Mouse (Mus musculus): ENCODE data around the gene Atxn1. TPM values are rescaled to one million over a fixed set of nuclear protein-coding genes. Genes with fewer than 3 reads are reported as not detected.
A peak's percentile ranks its signal among the peaks of the same experiment; 100 is the strongest.

Atxn1 gene
- total and polyA plus RNA-seq, 3 experiments, result 8.0 to 13.1 (median 9.7) TPM

DNA sequence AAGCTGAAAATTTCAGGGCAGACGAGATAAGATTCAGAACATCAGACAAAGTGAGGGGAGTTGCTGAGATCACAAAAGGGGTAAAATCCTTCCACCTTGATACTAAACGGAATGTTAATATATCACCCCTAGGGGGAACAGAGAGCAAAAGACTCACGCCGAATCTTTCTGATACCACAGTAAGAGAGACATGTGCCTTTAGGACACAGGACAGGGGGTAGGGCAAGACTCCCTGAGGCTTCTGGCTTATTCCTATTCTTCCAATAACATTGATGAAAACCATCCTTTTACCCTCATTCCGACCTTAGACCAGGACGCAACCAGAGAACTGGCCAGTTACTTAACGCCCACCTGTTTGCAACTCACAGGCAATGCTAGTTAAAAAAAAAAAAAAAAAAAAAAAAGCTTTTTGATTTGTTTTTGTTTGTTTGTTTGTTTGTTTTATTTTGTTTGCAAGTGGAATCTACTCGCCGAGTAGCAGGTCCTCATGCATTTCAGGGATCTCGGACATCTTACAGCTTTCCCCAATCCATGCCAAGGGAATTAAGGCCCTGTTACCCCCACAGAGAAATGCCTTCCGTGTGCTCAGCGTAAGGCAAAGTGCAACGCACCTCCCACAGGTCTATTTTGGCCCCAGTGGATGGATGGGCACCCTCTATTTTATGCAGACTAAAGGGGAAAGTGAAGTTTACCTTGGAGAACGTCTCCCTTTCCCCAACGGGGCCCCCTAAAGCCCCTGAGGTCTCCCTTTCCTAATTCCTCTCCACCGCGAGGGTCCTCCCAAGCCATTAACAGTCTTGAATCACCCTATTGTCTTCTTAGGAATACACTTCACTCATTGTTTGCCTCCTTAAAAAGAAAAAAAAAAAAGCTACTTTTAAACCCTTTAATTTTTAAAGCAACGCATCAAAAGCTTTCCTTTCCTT lies 157.9 kb downstream of the Atxn1 start:
- Histone ChIP-seq H3K27ac (ENCODE audit: insufficient read depth, low read depth) (peak overlapping the region; percentile 6; the same call in 1 of the 2 replicates), H3K79me2 (replicated peaks; ENCODE audit: control insufficient read depth, extremely low read depth, insufficient read depth, poor library complexity, severe bottlenecking) (peaks cover 31% of the 10 kb centered on the region), H3K9me3 (replicated peaks; ENCODE audit: low read length) (no peaks in the 10 kb centered on the region), H3K9ac (ENCODE audit: insufficient read depth, low read depth) (peak overlapping the region; percentile 23), H3K4me2 (ENCODE audit: insufficient read depth, low read depth, poor library complexity, severe bottlenecking) (peak overlapping the region; percentile 76), H3K36me3 (replicated peaks in 1 of 2; ENCODE audit: control insufficient read depth in 1 of 2, insufficient read depth in 1 of 2, low read length in 1 of 2) (peaks cover 5 to 85% of the 10 kb centered on the region in 2 experiments), H3K27me3 (replicated peaks) (no peaks in the 10 kb centered on the region), H3K4me1 (ENCODE audit: control insufficient read depth in 1 of 2, insufficient read depth in 2 of 2) (peaks cover 11 to 23% of the 10 kb centered on the region in 2 experiments), H3K4me3 (replicated peaks in 1 of 3; ENCODE audit: low read depth in 2 of 3, low read length in 2 of 3, poor library complexity in 1 of 3) (no peak overlapping the region)
- in situ Hi-C loops (cut with MboI; ENCODE audit: low pct_ligation_motif_present, low pct_unique_long_range_greater_than_20kb, low sequenced_read_pairs) (no loop called here), dilution Hi-C loops (cut with MboI; ENCODE audit: extremely low pct_ligation_motif_present, extremely low pct_unique_long_range_greater_than_20kb, low sequenced_read_pairs) (no loop called here)
- no peak for TF ChIP-seq ETS1 (conservative IDR thresholded peaks at IDR 0.05; ENCODE audit: low read depth, low read length)
- no peak for TF ChIP-seq CHD2 (IDR thresholded peaks at IDR 0.05; ENCODE audit: low read length)
- TF ChIP-seq ZC3H11A (IDR thresholded peaks at IDR 0.05; ENCODE audit: low read depth, low read length), result no peak
- 0 out of 2 replicates have a peak, but pooled peaks have one; percentile 25 for TF ChIP-seq RCOR1 (conservative IDR thresholded peaks at IDR 0.05; ENCODE audit: low read depth, low read length)
- peak; percentile 57 for TF ChIP-seq ZNF384 (IDR thresholded peaks at IDR 0.05; ENCODE audit: low read depth, low read length)
- TF ChIP-seq ZMIZ1 (IDR thresholded peaks at IDR 0.05; ENCODE audit: low read depth, low read length), result no peak
- TF ChIP-seq ZKSCAN1 (IDR thresholded peaks at IDR 0.05; ENCODE audit: borderline replicate concordance, low read depth, low read length), result no peak
- TF ChIP-seq POLR2A (IDR thresholded peaks at IDR 0.05; ENCODE audit: low read depth, low read length), result no peak
- no peak for TF ChIP-seq JUN (IDR thresholded peaks at IDR 0.05; ENCODE audit: insufficient read depth, low read depth, low read length)
- TF ChIP-seq MXI1 (IDR thresholded peaks at IDR 0.05; ENCODE audit: low read depth, low read length), result no peak
- TF ChIP-seq CTCF (conservative IDR thresholded peaks at IDR 0.05 in 1 of 2, IDR thresholded peaks at IDR 0.05 in 1 of 2; ENCODE audit: low read depth in 2 of 2, low read length in 2 of 2), result peak in 1 of 2 experiments; percentile 22; a peak in 2 of 4 replicates
- no peak for TF ChIP-seq JUND (conservative IDR thresholded peaks at IDR 0.05; ENCODE audit: low read depth, low read length)
- no peak for TF ChIP-seq HCFC1 (IDR thresholded peaks at IDR 0.05; ENCODE audit: low read depth, low read length)
- TF ChIP-seq TCF12 (IDR thresholded peaks at IDR 0.05; ENCODE audit: low read depth, low read length), result no peak
- TF ChIP-seq GABPA (IDR thresholded peaks at IDR 0.05; ENCODE audit: insufficient replicate concordance, low read depth, low read length), result no peak
- no peak for DNase-seq (ENCODE audit: extremely low read depth)

DNA sequence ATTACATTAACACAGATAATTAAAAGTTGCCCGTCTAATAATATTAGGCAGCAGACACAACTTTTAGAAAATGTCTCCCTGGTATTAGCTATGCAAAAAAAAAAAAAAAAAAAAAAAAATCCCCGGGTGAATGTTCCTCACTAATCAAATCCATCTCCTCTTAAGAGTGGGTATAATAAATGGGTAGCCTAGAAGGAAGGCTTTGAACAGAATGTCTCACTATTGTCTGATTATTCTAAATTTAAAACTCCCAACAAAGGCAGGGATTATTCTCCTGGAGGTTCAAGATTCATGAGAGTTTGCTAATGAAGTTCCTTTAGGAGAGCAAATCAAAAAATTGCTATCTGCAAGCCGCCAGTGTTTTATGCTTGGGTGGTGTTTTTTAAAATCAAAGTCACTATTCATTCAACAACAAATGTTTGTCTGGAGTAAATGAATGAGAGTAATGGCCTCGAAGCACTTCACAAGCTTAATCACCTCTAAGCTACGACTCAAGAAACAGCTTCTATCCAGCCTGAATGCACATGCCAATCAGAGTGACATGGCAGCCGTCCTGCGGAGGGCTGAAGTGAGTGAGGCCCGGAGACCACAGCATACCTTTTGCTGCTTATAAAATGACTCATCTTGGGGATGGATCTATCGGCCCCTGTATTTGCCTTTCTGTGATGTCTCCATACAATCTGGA lies 158.8 kb downstream of the Atxn1 start:
- Histone ChIP-seq H3K4me1 (ENCODE audit: control insufficient read depth in 1 of 2, insufficient read depth in 2 of 2) (peaks cover 10 to 15% of the 10 kb centered on the region in 2 experiments), H3K4me3 (replicated peaks in 1 of 3; ENCODE audit: low read depth in 2 of 3, low read length in 2 of 3, poor library complexity in 1 of 3) (no peak overlapping the region), H3K36me3 (replicated peaks in 1 of 2; ENCODE audit: control insufficient read depth in 1 of 2, insufficient read depth in 1 of 2, low read length in 1 of 2) (peaks cover 8 to 89% of the 10 kb centered on the region in 2 experiments), H3K79me2 (replicated peaks; ENCODE audit: control insufficient read depth, extremely low read depth, insufficient read depth, poor library complexity, severe bottlenecking) (peaks cover 26% of the 10 kb centered on the region), H3K9me3 (replicated peaks; ENCODE audit: low read length) (no peaks in the 10 kb centered on the region), H3K27ac (ENCODE audit: insufficient read depth, low read depth) (no peak overlapping the region), H3K4me2 (ENCODE audit: insufficient read depth, low read depth, poor library complexity, severe bottlenecking) (0 out of 2 replicates have a peak overlapping the region, but pooled peaks have one; percentile 14), H3K27me3 (replicated peaks) (no peaks in the 10 kb centered on the region), H3K9ac (ENCODE audit: insufficient read depth, low read depth) (0 out of 2 replicates have a peak overlapping the region, but pooled peaks have one; percentile 23)
- DNase-seq (ENCODE audit: extremely low read depth), result no peak
- TF ChIP-seq TBP (conservative IDR thresholded peaks at IDR 0.05; ENCODE audit: low read depth, low read length) (no peak), ZNF384 (IDR thresholded peaks at IDR 0.05; ENCODE audit: low read depth, low read length) (0 out of 2 replicates have a peak, but pooled peaks have one; percentile 35)
- dilution Hi-C loops (cut with MboI; ENCODE audit: extremely low pct_ligation_motif_present, extremely low pct_unique_long_range_greater_than_20kb, low sequenced_read_pairs) (no loop called here), in situ Hi-C loops (cut with MboI; ENCODE audit: low pct_ligation_motif_present, low pct_unique_long_range_greater_than_20kb, low sequenced_read_pairs) (no loop called here)
